Mouse (Mus musculus): ENCODE results near the gene Radil. TPM values are rescaled to one million over a fixed set of nuclear protein-coding genes. Genes with fewer than 3 reads are reported as not detected.

The Radil gene
- polyA plus RNA-seq, 1 experiment from 2014 or later = 1.1 TPM

DNA sequence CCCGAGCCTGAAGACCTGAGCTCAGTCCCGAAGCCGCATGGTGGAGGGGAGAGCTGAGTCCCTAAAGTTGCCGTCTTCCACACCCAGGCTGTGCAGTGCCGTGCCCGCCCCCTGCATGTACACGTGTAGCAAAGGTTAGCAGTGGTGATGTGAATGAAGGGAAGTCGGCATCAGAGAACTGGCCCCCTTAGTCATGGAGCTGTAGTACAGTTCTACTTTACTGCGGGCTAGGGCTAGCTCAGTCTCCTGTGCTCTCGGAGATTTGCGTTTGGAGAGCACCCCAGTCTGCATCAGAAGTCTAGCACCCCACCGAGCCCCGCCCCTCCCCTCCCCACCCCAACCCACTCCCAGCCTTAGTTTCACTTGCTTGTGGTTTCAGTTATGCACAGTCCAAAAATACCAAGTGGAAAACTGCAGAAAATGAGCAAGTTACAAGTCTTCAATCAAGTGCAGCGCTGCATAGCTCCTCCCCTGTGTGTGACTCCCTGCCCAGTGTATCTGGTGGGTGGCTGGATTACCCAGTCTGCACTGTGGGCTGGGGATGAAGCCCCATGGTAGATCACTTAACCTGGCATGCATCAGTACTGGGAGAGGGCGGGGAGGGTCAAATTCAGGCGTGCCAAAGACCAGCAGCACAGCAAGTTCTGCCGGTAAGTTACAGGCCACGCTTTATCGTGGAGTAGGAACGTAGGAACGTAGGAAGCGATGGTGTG is 109.4 kb downstream of the Radil start:
- H3K4me1 ChIP-seq (replicated peaks; ENCODE audit: control insufficient read depth, insufficient read depth, low read length) = peaks cover 59% of the 10 kb centered on the region
- peak overlapping the region; percentile 41 for H3K4me3 ChIP-seq (ENCODE audit: low read depth, low read length)
- peaks cover 5% of the 10 kb centered on the region; the same call in 1 of the 2 replicates for H3K36me3 ChIP-seq (ENCODE audit: control insufficient read depth, insufficient read depth, low read length)
- H3K9me3 ChIP-seq (ENCODE audit: control insufficient read depth, low read length) = no peaks in the 10 kb centered on the region
- no peaks in the 10 kb centered on the region for H3K27me3 ChIP-seq (replicated peaks; ENCODE audit: control insufficient read depth, insufficient read depth, low read length)
- ATAC-seq (replicated peaks; ENCODE audit: low FRiP score) (no peak; the same call in 1 of the 2 replicates), DNase-seq (ENCODE audit: low spot score) (no peak)
- H3K9ac ChIP-seq (ENCODE audit: low read depth, low read length) = peak overlapping the region; percentile 41
- H3K4me2 ChIP-seq = peak overlapping the region; percentile 74
- peak overlapping the region; percentile 75 for H3K27ac ChIP-seq (ENCODE audit: low read depth, low read length)
- 56% methylated on average over 22 of the region's 22 CpGs for WGBS

- peak overlapping the region; percentile 74 for H3K4me2 ChIP-seq
- H3K4me3 ChIP-seq (ENCODE audit: low read depth, low read length) = peak overlapping the region; percentile 41
- H3K36me3 ChIP-seq (ENCODE audit: control insufficient read depth, insufficient read depth, low read length) = peaks cover 14% of the 10 kb centered on the region; the same call in 1 of the 2 replicates
- H3K27me3 ChIP-seq (replicated peaks; ENCODE audit: control insufficient read depth, insufficient read depth, low read length) = no peaks in the 10 kb centered on the region
- no peaks in the 10 kb centered on the region for H3K9me3 ChIP-seq (ENCODE audit: control insufficient read depth, low read length)
- peak overlapping the region; percentile 75 for H3K27ac ChIP-seq (ENCODE audit: low read depth, low read length)
- ATAC-seq (replicated peaks; ENCODE audit: low FRiP score) (peak; percentile 96), DNase-seq (ENCODE audit: low spot score) (peak; percentile 90)
- peaks cover 53% of the 10 kb centered on the region for H3K4me1 ChIP-seq (replicated peaks; ENCODE audit: control insufficient read depth, insufficient read depth, low read length)
- peak overlapping the region; percentile 59 for H3K9ac ChIP-seq (ENCODE audit: low read depth, low read length)
- under 1% methylated on average over 19 of the region's 19 CpGs for WGBS
These were observed 110.3 kb downstream of the Radil start for GRCm38 (mm10) chr5:142440451-142441147.

GRCm38 (mm10) chr5:142439911-142440432 is 110.9 kb downstream of the Radil start:
- peak overlapping the region; percentile 41 for H3K4me3 ChIP-seq (ENCODE audit: low read depth, low read length)
- peak overlapping the region; percentile 74 for H3K4me2 ChIP-seq
- peaks cover 20% of the 10 kb centered on the region for H3K36me3 ChIP-seq (ENCODE audit: control insufficient read depth, insufficient read depth, low read length)
- no peaks in the 10 kb centered on the region for H3K27me3 ChIP-seq (replicated peaks; ENCODE audit: control insufficient read depth, insufficient read depth, low read length)
- H3K27ac ChIP-seq (ENCODE audit: low read depth, low read length) = peak overlapping the region; percentile 75
- peak; percentile 11 for ATAC-seq (replicated peaks; ENCODE audit: low FRiP score)
- no peak for DNase-seq (ENCODE audit: low spot score)
- 4% methylated on average over 12 of the region's 12 CpGs for WGBS
- no peaks in the 10 kb centered on the region for H3K9me3 ChIP-seq (ENCODE audit: control insufficient read depth, low read length)
- H3K9ac ChIP-seq (ENCODE audit: low read depth, low read length) = peak overlapping the region; percentile 59
- H3K4me1 ChIP-seq (replicated peaks; ENCODE audit: control insufficient read depth, insufficient read depth, low read length) = peaks cover 47% of the 10 kb centered on the region

- Histone ChIP-seq H3K36me3 (ENCODE audit: control insufficient read depth, insufficient read depth, low read length) (peaks cover 21% of the 10 kb centered on the region), H3K4me1 (replicated peaks; ENCODE audit: control insufficient read depth, insufficient read depth, low read length) (peaks cover 33% of the 10 kb centered on the region), H3K27ac (ENCODE audit: low read depth, low read length) (no peak overlapping the region), H3K27me3 (replicated peaks; ENCODE audit: control insufficient read depth, insufficient read depth, low read length) (no peaks in the 10 kb centered on the region), H3K4me2 (no peak overlapping the region), H3K9me3 (ENCODE audit: control insufficient read depth, low read length) (no peaks in the 10 kb centered on the region), H3K4me3 (ENCODE audit: low read depth, low read length) (no peak overlapping the region), H3K9ac (ENCODE audit: low read depth, low read length) (no peak overlapping the region)
- ATAC-seq (replicated peaks; ENCODE audit: low FRiP score) = no peak
- no peak for DNase-seq (ENCODE audit: low spot score)
- WGBS = 89% methylated on average over 16 of the region's 16 CpGs
These were observed 112.4 kb downstream of the Radil start for GRCm38 (mm10) chr5:142438380-142438938.

DNA sequence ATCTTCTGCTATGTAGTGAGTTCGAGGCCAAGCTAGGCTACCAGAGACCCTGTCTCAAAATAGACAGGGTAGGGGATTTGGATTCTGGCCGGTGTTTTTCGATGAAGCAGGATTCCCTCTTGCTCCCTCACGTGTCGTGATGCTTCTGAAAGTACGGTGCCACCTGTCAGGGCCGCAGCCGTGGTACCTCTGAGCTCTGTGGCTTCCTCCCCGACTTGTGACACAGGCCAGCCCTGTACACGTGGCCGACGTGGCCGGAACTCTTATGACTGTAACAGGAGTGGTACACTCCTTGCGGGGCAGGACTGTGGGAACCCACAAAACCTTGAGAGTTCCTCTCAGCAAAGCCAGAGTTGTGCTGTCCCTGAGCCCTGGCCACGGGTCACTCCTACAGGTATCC is 115.2 kb downstream of the Radil start:
- no peaks in the 10 kb centered on the region for H3K9me3 ChIP-seq (ENCODE audit: control insufficient read depth, low read length)
- DNase-seq (ENCODE audit: low spot score) = no peak
- H3K4me2 ChIP-seq = no peak overlapping the region
- no peak overlapping the region for H3K27ac ChIP-seq (ENCODE audit: low read depth, low read length)
- H3K36me3 ChIP-seq (ENCODE audit: control insufficient read depth, insufficient read depth, low read length) = peaks cover 21% of the 10 kb centered on the region
- H3K4me1 ChIP-seq (replicated peaks; ENCODE audit: control insufficient read depth, insufficient read depth, low read length) = peaks cover 13% of the 10 kb centered on the region
- no peak for ATAC-seq (replicated peaks; ENCODE audit: low FRiP score)
- H3K4me3 ChIP-seq (ENCODE audit: low read depth, low read length) = no peak overlapping the region
- 93% methylated on average over 15 of the region's 15 CpGs for WGBS
- H3K27me3 ChIP-seq (replicated peaks; ENCODE audit: control insufficient read depth, insufficient read depth, low read length) = no peaks in the 10 kb centered on the region
- H3K9ac ChIP-seq (ENCODE audit: low read depth, low read length) = no peak overlapping the region

Other genes with a start within 250 kb of the Radil start
- gene Foxk1, start 149.6 kb downstream of the Radil start, polyA plus RNA-seq (2014; fragmentation: Nextera tagmentation; extraction: Ambion mirVana) = 3.1 and 4.0 TPM in 2 replicates
- 11.7 and 11.9 TPM in 2 replicates for gene Ap5z1, start 87.2 kb downstream of the Radil start, polyA plus RNA-seq (2014; fragmentation: Nextera tagmentation; extraction: Ambion mirVana)
- gene Papolb, start 21.0 kb downstream of the Radil start, polyA plus RNA-seq (2014; fragmentation: Nextera tagmentation; extraction: Ambion mirVana) = 0.19 TPM in 1 of 2 replicates, not detected in the other
- 20.2 and 23.0 TPM in 2 replicates for gene Mmd2, start 57.7 kb upstream of the Radil start, polyA plus RNA-seq (2014; fragmentation: Nextera tagmentation; extraction: Ambion mirVana)
- gene Wipi2, start 76.6 kb upstream of the Radil start, polyA plus RNA-seq (2014; fragmentation: Nextera tagmentation; extraction: Ambion mirVana) = 52.7 and 56.3 TPM in 2 replicates
- 1.3 and 1.7 TPM in 2 replicates for gene Slc29a4, start 141.4 kb upstream of the Radil start, polyA plus RNA-seq (2014; fragmentation: Nextera tagmentation; extraction: Ambion mirVana)